Mouse (Mus musculus) cerebellum, postnatal 10 days (tissue): ENCODE measurements around the gene Cdc6.

Source experiments
- DNase-seq, 2 experiments: peaks; one replicate each; pipeline ENCODE4 v3.0.0; 2021; ENCODE audit warnings: mixed read lengths in 2 of 2

The Cdc6 gene

DNA sequence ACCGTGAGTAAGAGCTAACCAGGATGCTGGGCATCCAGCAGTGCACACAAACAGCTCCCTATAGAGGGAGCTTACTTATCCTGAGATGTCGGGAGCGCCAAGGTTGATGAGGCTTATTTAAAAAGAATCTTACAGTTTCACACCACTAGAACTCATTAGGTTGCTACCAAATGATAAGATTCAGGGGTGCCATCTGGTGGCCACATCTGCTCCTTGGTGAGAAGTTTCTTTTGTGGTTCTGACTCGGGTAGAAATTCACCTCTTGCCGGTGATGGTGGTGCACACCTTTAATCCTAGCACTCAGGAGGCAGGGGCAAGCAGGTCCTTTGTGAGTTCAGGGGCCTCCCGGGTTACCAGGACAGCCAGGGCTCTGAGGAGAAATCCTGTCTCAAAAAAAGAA lies 2.1 kb downstream of the Cdc6 start:
- peak; percentile 75 to 79 for DNase-seq

DNA sequence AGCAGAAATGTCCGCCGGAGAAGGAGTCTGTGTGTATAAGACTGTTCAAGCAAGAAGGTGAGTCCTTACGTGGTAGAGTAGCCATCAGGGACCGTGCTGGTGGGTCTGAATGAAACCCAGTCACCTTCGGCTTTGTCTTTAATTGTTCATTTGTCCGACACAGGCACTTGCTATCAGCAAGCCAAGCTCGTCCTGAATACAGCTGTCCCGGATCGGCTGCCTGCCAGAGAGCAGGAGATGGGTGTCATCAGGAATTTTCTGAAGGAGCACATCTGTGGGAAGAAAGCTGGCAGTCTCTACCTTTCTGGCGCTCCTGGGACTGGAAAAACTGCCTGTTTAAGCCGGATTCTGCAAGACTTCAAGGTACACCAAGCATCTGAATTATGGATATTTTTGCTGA lies 2.8 kb downstream of the Cdc6 start:
- DNase-seq = no peak

DNA sequence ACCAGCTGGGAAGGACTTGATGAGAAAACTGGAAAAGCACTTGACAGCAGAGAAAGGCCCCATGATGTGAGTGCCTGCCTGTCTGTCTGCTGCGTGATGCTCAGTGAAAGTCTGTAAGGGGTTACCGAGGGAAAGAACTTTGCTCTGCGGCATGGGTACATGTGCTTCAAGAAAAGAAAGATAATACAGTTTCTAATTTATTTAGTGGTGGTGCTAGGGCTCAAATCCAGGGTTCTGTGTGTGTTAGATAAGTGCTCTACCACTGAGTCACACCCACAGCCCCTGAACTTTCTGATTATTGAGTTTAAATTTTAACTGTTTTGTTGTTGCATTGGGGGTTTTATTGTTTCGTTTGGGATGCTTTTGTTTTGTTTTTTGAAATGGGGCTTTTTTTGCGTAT lies 3.9 kb downstream of the Cdc6 start:
- DNase-seq = no peak

DNA sequence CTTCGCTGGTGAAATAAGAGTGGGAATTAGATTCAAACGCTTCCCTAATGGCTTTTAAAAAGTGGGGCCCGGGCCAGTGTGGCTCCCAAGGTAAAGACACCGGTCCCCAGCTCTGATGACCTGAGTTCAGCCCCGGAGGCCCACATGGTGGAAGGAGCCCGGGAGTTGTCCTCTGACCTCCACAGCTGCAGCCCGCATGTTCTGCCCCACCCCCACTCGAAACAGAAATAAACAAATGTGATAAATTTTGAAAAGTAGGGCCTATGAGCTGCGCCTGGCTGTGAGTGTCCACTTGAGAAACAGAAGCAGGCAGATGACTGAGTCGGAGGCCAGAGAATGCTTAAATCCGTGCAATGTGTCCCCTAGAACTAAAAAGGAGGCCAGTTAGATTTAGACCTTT lies 6.6 kb downstream of the Cdc6 start:
- no peak for DNase-seq

DNA sequence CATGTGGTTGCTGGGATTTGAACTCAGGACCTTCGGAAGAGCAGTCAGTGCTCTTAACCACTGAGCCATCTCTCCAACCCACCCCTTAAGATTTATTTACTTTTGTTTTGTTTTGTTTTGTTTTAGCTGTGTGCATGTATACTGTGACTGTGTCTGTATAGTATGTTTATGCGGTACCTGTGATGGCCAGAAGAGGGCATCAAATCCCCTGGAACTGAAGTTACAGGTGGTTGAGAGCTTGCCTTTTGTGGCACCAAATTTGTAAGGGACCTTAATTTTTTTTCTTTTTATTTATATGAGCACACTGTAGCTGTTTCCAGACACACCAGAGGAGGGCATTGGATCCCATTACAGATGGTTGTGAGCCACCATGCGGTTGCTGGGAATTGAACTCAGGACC lies 8.8 kb downstream of the Cdc6 start:
- peak; percentile 39 to 50 for DNase-seq

DNA sequence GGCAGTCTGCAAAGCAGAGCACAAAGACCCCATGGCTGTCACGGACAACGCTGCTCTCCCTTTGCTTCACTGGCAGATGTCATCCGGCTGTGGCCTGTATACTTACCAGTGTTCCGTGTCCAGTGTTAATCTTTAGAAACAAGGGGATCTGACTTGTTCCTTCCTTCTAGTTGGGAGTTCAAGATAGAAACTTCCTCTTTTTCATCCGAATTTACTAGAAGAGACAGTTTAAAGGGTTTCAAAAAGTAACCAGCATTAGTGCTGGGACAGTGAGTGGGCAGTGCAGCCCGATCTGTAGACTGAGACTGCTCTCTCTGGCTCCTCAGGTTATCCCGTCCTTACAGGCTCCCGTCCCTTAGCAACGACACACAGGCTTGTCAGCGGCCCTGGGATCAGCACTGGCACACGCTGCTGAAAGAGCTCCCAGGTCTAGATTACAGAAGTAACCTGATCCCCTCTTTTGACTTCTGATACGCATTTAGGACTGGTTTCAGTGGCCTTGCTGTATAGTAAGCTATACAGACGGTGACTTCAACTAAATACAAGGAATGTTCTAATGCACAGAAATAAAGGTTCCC lies 9.9 kb downstream of the Cdc6 start:
- DNase-seq = no peak

DNA sequence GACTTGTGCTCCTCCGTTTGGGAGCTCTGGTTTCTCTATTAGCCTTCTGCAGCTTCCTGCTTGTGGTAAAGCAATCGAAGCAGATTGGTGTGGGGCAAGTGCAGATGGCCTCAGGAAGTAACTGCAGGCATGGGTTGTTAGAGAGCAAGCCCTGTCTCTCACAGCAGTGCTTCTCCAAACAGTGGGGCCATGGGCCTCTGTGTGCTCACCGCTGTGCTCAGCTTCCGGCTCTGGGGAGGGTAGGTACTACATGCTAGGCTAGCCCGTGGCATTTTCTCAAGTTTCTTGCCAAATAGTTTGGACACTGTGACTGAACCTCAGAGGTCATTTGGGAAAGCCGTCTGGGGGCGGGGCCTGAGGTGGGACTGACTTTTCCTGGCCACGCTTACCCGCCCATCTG lies 10.6 kb downstream of the Cdc6 start:
- no peak for DNase-seq

DNA sequence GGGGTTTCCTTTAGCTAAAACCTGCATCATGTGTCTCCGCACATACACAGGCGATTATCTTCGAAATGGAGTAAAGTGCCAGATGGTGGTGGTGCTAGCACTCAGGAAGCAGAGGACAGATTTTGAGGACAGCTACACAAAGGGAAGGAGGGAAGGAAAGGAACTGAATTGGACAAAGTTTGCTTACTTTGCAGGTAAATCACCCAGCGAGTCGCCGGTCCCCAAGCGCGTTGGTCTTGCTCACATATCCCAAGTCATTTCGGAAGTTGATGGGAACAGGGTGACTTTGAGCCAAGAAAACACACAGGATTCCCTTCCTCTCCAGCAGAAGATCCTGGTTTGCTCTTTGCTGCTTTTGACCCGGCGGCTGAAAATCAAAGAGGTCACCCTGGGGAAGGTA lies 11.4 kb downstream of the Cdc6 start:
- DNase-seq = no peak

DNA sequence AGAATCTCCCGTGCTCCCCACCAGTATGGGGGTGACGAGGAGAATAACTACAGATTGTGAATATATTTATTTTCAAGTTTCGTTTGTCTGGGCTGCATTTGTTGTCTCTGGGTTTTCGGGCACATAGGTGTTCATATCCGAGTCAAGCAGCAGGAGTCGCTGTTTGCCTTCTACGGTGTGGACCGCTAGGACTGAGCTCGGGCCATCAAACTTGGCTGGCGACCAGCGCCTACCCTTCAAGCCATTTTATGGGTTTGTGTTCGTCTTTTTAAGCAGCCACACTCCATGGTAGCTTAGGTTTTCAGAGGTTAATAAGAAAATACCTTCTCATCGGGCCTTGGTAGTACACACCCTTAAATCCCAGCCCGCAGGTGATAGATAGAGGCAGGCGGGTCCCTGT lies 14.2 kb downstream of the Cdc6 start:
- DNase-seq = peak; percentile 78 to 83

DNA sequence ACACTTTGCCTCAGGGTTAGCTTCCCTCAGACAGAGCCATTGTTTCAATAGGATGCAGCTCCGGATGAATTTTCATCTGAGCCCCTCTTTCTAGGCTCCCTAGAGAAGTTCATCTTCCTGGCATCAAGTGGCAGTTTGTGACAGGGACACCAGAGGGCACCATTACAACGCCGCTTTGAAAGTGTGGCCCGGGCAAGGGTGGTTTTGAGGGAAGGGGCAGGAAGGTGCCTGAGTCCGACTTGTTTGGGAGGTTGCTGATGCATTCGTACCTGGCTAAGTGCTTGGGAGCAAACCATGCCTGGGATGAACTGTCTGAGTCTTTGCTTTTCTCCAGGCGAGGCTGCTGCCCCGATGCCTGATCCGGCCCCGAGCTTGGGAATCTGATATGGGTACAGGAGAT lies 14.7 kb downstream of the Cdc6 start:
- DNase-seq = peak; percentile 82 to 85

DNA sequence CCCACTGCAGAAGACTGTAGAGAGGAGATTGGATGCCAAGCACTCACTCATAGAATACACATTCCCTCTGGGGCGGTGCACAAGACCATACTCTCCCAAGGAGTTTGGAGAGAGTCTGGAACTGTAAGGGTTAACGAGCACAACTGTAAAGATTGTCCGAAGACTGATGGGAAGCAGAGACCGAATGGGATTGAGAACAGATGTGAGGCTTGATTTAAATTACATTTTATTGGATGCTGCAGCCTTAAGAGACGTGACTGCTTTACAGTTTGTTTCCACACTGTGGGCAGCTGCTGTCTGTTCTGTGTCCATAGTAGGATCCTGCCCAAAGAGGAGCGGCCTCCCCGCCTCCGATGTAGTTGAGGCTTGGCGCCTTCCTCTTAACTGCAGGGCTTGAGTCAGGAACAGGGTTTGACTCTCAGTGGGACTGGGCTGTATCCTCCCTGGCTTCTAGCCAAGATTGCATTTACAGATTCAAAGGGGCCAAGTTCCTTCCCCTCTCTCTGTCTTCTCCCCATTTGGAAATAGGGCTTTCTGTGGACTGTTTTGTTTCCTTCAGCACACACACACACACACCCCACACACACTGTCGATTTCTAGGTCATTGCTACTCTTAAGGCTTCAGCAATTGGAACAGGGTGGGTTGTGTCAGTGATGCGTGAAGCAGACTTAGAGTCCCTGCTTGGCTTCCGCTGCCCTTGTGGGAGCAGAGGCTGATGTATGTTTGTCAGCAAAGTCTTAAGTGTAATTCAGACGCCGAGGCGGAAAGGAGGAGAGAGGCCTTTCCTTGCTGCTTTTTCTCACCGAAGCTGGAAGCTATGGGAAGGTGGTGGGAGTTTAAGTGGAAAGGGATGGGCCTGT lies 15.5 kb downstream of the Cdc6 start:
- DNase-seq = peak in 1 of 2 experiments; percentile 26

DNA sequence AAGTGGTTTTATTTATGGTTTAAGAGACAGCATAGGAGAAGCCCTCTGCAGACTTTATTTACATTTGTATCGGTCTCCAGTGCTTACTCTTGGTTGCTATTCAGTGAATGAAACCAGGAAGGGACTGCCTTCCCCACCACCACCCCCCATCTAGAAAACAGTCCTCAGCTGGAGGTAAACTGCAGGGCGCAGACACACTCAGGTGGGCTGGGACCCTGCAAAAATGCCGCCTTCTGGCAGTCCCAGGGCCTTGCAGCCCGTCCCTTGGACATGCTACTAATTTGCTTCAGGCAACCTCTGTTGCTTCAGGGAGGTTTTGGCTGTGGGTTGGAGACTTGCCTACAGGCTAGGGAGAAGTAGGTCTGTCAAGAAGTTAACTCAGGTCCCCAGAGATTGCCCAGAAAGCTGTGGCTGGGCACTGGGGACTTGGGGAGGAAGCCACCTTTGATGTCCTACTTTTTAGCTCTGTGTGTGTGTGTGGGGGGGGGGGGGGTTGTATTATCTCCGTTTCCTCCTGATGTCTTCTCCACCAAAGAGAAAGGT lies 17.1 kb downstream of the Cdc6 start:
- no peak for DNase-seq

DNA sequence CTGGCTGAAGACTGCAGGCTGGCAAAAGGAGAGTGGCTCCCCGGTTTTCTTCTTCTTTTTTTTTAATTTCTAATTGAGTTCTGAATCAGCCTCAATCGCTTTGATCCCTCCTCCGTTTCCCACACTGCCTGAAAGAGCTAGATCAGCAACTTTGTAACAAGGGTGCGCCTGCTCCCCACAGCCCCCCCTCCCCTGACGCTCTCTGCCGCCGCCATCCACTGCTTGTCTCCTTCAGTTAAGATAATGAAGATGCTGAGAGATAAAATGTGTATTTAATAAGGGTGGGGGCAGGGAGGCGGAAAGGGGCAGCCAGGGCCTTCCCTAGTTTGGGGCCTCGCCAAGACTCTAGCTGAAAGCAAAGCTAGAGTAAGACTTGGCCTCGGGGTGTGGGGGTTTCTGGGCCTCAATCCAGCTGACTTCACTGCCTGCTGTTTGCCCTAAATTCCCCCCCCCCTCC lies 17.7 kb downstream of the Cdc6 start:
- peak; percentile 75 to 81 for DNase-seq

DNA sequence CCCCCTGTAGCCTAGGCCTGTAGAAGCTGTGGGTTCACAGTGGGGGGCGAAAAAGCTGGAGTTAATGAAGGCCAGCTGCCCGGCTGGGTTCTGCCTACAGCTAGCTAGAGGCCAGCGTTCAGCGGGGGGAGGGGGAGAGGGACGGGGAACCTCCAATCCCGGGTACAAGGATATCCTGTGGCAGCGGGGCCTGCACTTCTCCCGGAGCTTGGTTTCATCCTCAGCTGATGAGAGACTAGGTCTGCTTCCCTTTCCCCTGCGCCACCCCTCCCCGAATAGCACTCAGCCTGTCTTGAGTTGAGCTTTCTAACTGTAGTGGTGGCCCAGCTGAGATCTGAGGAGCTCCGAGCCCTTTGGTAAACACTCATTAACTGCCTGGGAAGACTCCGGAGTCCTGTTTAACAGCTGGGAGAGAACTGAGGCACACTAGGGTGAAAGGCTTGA lies 18.3 kb downstream of the Cdc6 start:
- DNase-seq = peak; percentile 78 to 81

DNA sequence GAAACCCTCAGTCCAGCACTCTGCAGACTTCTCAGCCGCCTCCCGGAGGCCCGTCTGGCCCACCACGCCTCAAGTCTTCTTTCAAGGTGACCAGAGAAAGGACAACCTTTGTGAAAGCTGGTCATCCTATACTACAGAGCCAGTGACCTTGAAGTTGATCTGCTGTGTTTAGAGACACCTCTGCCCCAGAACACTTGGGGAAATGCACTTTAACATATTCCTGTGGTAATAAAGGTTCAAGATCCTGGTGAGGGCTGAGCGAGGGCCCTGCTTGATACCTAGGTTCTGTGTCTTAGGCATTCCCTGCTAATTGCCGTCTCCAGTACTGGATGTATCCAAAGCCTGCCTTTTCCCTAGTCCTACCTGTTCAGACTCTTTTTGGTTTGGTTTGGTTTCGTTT lies 19.0 kb downstream of the Cdc6 start:
- no peak for DNase-seq

DNA sequence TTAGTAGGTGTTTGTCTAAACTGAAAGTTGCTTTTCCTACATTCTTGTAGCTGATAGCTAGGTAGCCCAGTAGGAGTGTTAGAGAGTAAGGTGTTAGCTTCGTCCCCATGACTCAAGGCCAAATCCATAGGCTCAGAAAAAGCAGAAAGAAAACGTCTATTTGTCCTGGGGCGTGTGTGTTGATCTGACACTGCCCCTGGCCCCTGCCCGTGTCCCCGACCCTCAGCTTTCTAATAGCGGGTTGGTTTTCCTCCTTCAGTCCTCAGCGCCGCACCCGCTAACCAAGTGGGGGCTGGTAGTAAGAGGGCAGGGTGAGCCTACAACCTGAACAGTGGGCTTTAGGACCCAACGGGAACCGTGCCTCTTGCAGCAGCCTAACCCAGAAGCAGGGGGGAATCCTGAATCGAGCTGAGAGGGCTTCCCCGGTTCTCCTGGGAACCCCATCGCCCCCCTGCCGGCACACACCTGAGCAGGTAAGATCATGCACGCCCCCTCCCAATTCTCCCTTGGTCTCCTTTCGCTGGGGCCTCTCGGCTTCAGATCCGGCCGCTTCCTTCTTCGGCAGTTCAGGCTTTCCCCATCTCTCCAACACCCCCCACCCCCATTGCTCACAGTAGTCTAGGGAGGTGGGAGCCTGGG lies 20.0 kb downstream of the Cdc6 start, which contains the start of gene Rara:
Rara (plus strand) TSS at position 381 of the 639 bp plus-strand sequence.
- peak; percentile 72 to 74 for DNase-seq

DNA sequence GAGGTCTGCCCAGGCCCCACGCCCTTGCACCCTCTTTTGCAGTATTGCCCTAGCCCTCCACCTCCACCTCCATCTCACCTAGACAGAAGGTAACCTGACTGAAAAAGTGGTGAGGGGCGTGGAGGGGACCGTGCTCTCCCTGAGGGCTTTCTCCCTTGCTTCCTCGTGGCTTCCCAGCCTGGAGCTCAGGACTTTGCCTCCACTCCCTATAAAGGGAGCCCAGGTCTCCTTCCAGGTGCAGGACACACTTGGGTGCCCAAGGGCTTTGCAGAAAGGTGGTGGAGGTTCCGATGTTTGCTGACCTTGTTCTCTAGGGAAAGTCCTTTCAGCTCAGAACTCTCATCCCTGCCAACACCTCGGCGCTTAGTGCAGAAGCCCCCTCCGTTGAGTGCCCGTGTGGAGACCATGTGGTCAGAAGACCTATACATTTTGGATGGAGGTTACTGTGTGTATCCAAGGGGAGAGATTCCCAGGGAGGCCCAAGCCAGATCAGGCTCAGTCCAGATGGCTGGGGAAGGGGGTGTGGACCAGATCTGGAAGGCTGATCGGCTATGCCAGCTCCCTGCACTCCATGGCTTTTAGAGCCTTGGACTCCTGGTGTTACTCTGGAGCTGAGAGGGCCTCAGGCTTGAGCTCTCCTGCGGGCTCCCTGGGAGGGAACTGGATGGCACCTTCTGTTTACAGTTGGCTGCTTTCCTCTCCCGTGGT lies 20.7 kb downstream of the Cdc6 start:
- DNase-seq = peak; percentile 65 to 72

DNA sequence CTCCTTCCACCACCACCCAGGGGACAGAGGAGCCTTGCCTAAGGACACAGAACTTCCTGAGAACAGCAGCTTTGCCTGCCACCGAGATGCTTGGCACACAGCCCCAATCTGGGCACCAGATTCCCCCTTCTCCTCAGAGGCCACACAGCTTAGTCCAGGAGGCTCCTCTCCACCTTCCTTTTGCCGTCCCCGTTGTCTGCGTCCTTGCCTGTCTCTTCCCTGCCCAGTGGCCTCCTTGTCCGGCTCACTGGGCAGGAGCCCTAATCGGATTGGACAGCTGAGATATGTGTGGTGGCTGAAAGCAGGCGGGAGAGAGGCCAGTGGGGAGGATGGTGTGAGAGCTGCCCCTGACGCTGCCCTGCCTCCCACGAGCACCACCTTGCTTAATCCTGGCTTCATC lies 21.9 kb downstream of the Cdc6 start:
- DNase-seq = peak; percentile 86 to 88

DNA sequence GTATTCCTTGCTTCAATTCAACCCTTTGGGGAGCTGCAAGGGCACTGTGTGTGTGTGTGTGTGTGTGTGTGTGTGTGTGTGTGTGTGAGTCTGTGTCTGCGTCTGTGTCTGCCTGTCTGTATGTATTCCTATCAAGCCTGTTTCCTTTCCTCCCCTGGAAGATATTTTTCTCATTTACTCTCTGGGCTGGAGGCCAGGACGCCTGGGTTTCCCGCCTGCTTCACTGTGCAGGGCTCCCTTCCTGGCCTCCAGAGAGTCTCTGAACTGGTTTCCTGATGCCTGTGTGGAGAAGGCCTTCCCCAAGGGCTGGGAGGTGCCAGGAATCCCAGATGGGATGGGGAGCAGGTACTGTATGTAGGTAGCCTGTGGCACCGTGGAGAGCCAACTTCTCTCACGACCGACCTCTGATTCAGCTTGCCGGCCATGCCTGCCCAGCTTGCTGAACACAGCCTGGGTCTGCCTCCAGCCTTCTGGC lies 22.6 kb downstream of the Cdc6 start:
- DNase-seq = peak; percentile 78 to 82

DNA sequence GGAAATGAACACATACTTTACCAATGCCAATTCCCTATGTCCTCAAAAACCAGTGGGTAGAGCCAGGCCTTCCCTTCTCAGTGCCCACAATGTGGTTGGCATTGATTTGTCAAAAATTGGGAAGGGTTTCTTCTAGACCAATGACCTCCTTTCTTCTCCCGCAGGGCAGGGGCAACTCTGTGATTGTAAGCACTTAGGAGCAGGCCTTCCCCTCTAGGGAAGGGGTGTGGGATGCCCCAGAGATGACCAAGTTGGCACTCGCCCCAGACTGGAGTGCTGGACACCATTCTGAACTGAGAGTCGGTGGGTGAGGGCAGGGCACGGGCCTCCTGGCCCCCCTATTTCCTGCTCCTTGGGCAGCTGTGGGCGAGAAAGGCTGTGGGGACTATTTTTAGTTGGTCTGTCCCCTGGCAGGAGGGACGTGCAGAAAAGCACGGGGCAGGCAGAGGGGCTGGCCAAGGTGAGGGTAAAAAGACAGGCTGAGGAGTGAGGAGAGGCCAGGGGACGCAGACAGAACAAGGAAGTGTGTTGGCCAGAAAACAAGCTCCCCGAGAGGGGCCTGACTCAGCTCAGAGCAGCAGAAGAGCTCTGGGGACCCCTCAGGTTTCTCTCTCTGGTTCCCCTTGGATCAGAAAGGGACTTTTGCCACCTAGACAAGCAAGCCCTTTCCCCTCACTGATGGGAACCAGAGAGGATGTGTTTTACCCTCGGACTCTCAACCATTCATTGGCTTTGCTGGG lies 23.3 kb downstream of the Cdc6 start:
- DNase-seq = peak; percentile 63 to 69

DNA sequence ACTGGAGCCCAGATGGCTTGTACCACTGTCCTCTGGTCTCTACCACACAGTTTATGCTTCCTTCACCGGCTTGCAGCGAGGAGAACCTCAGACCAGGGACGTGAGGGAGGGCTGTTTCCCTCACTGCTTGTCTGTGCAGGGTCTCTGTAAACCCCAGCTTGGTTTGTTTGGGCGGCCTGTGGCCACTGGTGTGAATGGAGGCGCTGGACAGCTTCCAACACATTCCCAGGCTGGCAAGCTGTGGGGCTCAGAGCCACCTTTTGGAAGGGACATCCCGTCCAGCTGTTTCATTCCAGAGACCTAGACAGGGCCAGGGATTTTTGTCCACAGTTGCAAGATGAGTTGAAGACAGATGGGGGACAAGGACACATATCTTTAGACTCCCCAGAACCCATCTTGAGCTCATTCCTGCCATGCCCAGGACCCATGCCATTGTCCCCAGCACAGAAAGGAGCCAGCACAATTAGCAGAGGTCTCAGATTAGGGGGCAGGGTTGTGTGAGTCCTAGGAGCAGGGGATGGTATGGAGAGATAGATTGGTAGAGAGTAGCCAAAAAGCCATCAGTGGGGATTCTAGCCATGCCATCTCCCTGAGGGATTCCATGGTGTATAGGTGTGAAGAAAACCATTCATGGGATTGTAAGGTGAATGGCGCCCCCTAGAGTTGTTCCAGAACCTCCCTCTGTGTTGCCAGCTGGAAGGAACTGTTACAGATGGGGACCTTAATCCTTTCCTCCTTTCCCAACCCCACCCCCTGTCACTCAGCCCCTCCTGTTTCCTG lies 24.1 kb downstream of the Cdc6 start:
- DNase-seq = peak; percentile 73
